Mouse (Mus musculus) E14TG2a.4 (cell line): ENCODE data around the gene Sytl3.

Source experiments
- CTCF ChIP-seq: conservative IDR thresholded peaks from 2 replicates; pipeline ENCODE4 v1.5.1; 2014; ENCODE audit warnings: low read length
- NANOG ChIP-seq: IDR thresholded peaks from 2 replicates; pipeline ENCODE4 v1.6.1; 2014; ENCODE audit warnings: borderline replicate concordance, low read length, mixed read lengths
- POU5F1 ChIP-seq: IDR thresholded peaks from 2 replicates; pipeline ENCODE4 v1.6.1; 2014; ENCODE audit warnings: low read length, borderline replicate concordance

- TF ChIP-seq CTCF (no peak), NANOG (no peak), POU5F1 (no peak)
These were observed 117.7 kb downstream of the Sytl3 start for GRCm38 (mm10) chr17:6776576-6776975.
